Mouse (Mus musculus) MEL (cell line): Measurements from ENCODE around the gene Mettl23.

Source experiments
- CHD1 ChIP-seq: IDR thresholded peaks from 2 replicates; pipeline ENCODE4 v1.6.1; 2012; ENCODE audit warnings: low read depth, mild to moderate bottlenecking, inconsistent platforms, low read length, improper control_type of control experiment
- CTCF ChIP-seq, 3 experiments: IDR thresholded peaks in 2 of 3; conservative IDR thresholded peaks in 1 of 3; 2 replicates each; pipeline ENCODE4 v1.5.1; 2011 to 2012; ENCODE audit warnings: low read length in 3 of 3, low read depth in 2 of 3, mild to moderate bottlenecking in 2 of 3, improper control_type of control experiment in 1 of 3, inconsistent platforms in 1 of 3, mixed read lengths in 1 of 3, moderate library complexity in 1 of 3; ENCODE audit not compliant: control insufficient read depth in 1 of 3, insufficient read depth in 1 of 3, poor library complexity in 1 of 3, severe bottlenecking in 1 of 3
- E2F4 ChIP-seq: IDR thresholded peaks from 2 replicates; pipeline ENCODE4 v1.6.1; 2011; ENCODE audit warnings: low read depth, low read length, improper control_type of control experiment, borderline replicate concordance
- EP300 ChIP-seq, 2 experiments: IDR thresholded peaks; 2 replicates each; pipeline ENCODE4 v1.6.1; 2011; ENCODE audit warnings: improper control_type of control experiment in 2 of 2, low read length in 2 of 2, low read depth in 1 of 2, mild to moderate bottlenecking in 1 of 2
- GATA1 ChIP-seq: IDR thresholded peaks from 2 replicates; pipeline ENCODE4 v1.6.1; 2011; ENCODE audit warnings: low read depth, low read length, improper control_type of control experiment
- MAX ChIP-seq: IDR thresholded peaks from 2 replicates; pipeline ENCODE4 v1.6.1; 2011; ENCODE audit warnings: low read length, improper control_type of control experiment
- MXI1 ChIP-seq: IDR thresholded peaks from 2 replicates; pipeline ENCODE4 v1.6.1; 2011; ENCODE audit warnings: mild to moderate bottlenecking, low read depth, low read length, improper control_type of control experiment
- NRF1 ChIP-seq: IDR thresholded peaks from 2 replicates; pipeline ENCODE4 v1.6.1; 2014; ENCODE audit warnings: low read depth, mild to moderate bottlenecking, inconsistent platforms, low read length, improper control_type of control experiment, moderate library complexity; ENCODE audit not compliant: poor library complexity, insufficient read depth, severe bottlenecking
- POLR2A ChIP-seq, 2 experiments: IDR thresholded peaks; 2 replicates each; pipeline ENCODE4 v1.6.1; 2011 to 2012; ENCODE audit warnings: low read length in 2 of 2, mild to moderate bottlenecking in 2 of 2, control low read depth in 1 of 2, improper control_type of control experiment in 1 of 2, low read depth in 1 of 2, moderate library complexity in 1 of 2; ENCODE audit not compliant: control insufficient read depth in 1 of 2, insufficient read depth in 1 of 2, poor library complexity in 1 of 2
- ZC3H11A ChIP-seq: IDR thresholded peaks from 2 replicates; pipeline ENCODE4 v1.6.1; 2012; ENCODE audit warnings: low read depth, mild to moderate bottlenecking, inconsistent platforms, low read length, improper control_type of control experiment

DNA sequence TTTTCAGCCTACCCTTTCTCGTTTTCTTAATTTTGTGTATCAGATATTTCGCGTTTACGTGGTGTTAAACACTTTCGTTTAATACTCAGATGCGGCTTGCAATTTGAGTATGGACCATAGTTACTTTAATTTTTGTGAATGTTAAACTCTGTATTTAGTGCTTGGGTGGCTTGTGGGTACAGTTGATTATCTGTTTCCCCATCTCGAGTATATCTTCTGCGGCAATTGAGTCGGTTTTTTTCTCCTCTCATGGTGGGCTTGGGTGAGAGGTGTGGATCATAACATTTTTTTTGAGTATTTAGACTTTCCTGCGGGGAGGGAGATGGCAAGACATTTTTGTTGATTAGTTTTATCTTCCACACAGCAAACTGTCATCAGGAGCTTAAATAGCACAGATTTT is 11.2 kb downstream of the Mettl23 start:
- TF ChIP-seq GATA1: peak; percentile 76
- TF ChIP-seq CTCF (IDR thresholded peaks at IDR 0.05 in 2 of 3, conservative IDR thresholded peaks at IDR 0.05 in 1 of 3; ENCODE audit: control insufficient read depth in 1 of 3, insufficient read depth in 1 of 3, low read depth in 2 of 3, low read length in 3 of 3, poor library complexity in 1 of 3, severe bottlenecking in 1 of 3): no peak
- TF ChIP-seq E2F4: no peak
- TF ChIP-seq POLR2A (IDR thresholded peaks at IDR 0.05; ENCODE audit: control insufficient read depth in 1 of 2, insufficient read depth in 1 of 2, low read depth in 1 of 2, low read length in 2 of 2, poor library complexity in 1 of 2): no peak
- no peak for TF ChIP-seq MAX
- no peak for TF ChIP-seq ZC3H11A
- no peak; the same call in 1 of the 2 replicates for TF ChIP-seq MXI1
- TF ChIP-seq NRF1: no peak
- peak; percentile 6; the same call in 1 of the 2 replicates for TF ChIP-seq CHD1
- TF ChIP-seq EP300 (IDR thresholded peaks at IDR 0.05; ENCODE audit: low read depth in 1 of 2, low read length in 2 of 2): peak in 1 of 2 experiments; percentile 61; a peak in 2 of 4 replicates
